Mouse (Mus musculus) cerebellum, adult 11-12 months (tissue): ENCODE data around the gene Pcnx2.

ENCODE experiments used
- DNase-seq: peaks from one replicate; pipeline ENCODE4 v3.0.0; 2022

Pcnx2 gene

DNA sequence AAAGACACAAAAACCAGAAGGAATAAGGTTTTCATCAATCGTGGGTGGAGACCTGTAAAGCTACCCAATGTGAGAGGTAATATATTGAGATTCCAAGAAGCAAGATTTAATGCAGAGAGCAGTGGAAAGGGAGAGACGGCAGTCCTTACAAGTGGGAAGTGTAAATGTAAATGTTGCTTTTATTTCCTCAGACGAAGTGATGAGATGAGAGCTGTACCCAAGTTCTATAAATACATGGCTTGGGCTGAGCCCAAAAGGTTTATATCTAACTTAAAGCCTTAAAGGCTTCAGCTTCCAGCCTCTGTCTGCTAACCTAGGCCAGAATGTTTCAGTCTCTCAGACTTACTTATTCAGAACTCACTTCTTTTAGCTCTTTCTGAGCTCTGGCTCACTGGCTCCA is 8.2 kb downstream of the Pcnx2 start:
- DNase-seq: no peak

GRCm38 (mm10) chr8:125887549-125887948 is 10.6 kb downstream of the Pcnx2 start:
- DNase-seq: no peak

- no peak for DNase-seq
These were observed 17.7 kb downstream of the Pcnx2 start for GRCm38 (mm10) chr8:125880447-125880846.

DNA sequence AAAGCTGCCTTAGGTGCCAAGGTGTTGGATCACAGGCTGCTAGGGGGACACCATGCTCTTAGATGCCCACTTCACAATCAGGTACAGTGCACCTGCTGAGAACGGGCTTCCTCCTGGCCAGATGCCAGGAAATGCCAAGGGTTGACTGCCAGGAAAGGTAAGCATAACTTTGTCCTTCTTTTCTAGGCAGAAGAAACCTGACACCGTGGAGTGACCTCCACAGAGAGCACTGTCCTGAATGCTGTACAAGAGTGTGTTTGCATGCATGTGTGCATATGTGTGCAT is 24.9 kb downstream of the Pcnx2 start:
- no peak for DNase-seq

GRCm38 (mm10) chr8:125872501-125873249 is 25.4 kb downstream of the Pcnx2 start:
- no peak for DNase-seq

GRCm38 (mm10) chr8:125870821-125871321 is 27.2 kb downstream of the Pcnx2 start:
- peak; percentile 34 for DNase-seq

DNA sequence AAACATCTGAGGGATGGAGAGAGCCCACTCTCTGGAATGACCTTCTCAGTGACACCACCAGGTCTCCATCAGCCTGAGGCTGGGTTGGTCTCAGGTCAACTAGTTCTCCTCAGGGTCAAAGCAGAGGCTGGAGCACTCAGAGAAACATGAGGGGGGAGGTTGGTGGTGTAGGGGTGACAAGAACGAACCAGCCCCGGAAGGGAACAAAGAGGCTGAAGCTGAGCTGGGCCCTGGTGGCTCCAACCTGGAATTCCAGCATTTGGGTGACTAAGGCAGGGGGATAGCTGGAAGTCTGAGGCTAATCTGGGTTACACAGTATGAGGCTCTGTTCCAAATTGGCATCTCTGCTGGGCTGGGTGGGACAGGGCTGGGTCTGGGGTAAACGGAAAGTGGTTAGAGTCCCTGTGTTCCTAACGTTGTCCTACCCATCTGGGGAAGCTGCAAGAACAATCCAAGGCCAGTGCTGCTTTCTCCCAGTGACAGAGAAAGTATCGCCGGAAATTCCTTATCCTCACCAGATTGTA is 27.9 kb downstream of the Pcnx2 start:
- no peak for DNase-seq

DNA sequence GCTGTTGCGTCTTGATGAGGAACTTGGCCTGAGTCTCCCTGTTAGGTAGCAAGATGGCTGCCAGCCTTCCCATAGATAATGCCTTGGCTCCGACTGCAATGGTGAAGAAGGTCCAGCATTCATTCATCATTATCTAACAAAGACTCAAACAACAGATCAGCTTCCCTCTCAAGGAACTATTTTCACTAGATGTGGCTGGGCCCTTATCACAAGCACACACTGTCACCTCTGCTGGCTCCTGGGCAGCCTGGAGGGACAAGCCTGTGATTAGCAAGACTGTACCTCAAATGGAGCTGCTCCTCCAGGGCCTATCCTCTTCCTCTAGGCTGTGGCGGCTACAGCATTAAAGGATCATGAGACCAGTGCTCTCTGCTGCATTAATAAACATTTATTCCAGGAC is 28.4 kb downstream of the Pcnx2 start:
- DNase-seq: no peak

- DNase-seq: no peak
These were observed 29.6 kb downstream of the Pcnx2 start for GRCm38 (mm10) chr8:125868552-125868951.

- no peak for DNase-seq
These were observed 32.0 kb downstream of the Pcnx2 start for GRCm38 (mm10) chr8:125866125-125866524.

- DNase-seq: no peak
These were observed 40.9 kb downstream of the Pcnx2 start for GRCm38 (mm10) chr8:125857251-125857650.

- DNase-seq: no peak
These were observed 42.0 kb downstream of the Pcnx2 start for GRCm38 (mm10) chr8:125856160-125856559.

DNA sequence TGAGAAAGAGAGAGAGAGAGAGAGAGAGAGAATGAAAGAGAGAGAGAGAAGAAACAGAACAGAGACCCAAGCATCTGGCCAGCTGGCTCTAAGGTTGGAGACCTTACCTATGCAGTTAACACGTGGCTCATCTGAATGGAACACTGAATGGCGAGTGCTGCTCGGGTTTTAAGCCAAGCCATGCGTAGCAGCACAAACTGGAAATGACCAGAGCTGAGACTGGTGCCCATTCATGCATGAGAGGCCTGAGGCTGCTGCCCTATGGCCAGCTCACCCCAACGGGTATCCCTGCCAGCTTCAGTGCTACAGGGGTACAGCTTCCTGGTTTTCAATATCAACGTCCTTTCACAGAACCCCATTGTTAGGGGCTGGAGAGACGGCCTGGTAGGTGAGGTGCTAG is 43.7 kb downstream of the Pcnx2 start:
- no peak for DNase-seq

GRCm38 (mm10) chr8:125853300-125853699 is 44.8 kb downstream of the Pcnx2 start:
- no peak for DNase-seq

GRCm38 (mm10) chr8:125849181-125849580 is 48.9 kb downstream of the Pcnx2 start:
- no peak for DNase-seq

- no peak for DNase-seq
These were observed 50.3 kb downstream of the Pcnx2 start for GRCm38 (mm10) chr8:125847842-125848241.

GRCm38 (mm10) chr8:125845281-125845680 is 52.8 kb downstream of the Pcnx2 start:
- no peak for DNase-seq

GRCm38 (mm10) chr8:125843122-125843836 is 54.8 kb downstream of the Pcnx2 start:
- no peak for DNase-seq

DNA sequence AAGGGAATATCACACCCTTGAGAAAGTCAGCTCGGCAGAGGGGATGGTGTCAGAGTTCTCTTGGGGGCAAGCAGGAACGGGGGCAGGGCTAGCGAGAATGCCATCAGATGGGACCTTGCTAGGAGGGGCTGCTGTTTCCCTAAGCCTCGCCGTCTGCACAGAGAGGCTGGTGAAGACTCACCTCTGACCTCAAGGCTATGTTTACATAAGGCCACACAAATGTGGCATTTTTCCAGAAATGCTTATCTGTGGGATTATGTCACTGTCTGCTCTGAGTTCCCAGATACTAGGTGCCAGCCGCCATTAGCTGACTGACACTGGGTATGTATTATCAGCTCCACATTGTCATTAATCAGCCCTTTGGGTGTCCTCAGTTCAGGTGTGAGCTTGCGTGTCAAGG is 56.0 kb downstream of the Pcnx2 start:
- DNase-seq: no peak

GRCm38 (mm10) chr8:125824688-125825087 is 73.4 kb downstream of the Pcnx2 start:
- DNase-seq: no peak

DNA sequence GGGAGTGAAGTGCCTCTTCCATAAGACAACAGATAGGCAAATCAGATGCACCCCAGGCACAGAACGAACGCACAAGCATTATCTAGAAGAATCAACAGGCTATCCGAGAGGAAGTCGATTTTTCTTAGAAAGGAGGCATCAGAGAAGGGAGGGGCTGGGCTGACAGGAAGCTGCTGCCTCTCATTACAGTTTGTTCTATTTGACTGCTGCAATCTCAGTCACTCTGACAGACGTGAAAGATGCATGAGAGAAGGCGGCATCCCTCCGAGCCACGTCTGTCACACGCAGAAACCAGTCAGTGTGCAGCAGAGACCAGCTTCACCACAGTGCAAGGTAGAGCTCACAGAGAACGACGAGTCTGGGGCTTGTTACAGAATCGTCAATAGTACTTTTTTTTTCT is 74.4 kb downstream of the Pcnx2 start:
- no peak for DNase-seq

DNA sequence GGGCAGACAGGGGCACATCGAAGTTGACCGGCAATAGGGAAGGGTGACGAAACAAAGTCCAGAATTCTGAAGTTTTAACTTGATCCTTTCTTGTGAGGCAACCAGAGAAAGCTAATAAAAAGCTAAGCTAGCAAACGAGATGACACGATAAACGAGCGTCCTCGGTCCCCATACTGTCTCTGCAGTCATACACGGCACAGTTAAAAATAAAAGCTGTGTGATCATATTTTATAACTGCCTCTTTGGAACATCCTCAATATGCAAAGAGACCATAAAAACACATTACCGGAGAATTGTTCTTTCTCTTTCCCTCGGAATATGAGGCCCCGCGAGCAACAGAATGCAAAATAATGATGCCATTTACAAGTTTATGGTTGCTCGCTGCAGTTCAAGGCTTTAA is 76.1 kb downstream of the Pcnx2 start:
- DNase-seq: no peak

DNA sequence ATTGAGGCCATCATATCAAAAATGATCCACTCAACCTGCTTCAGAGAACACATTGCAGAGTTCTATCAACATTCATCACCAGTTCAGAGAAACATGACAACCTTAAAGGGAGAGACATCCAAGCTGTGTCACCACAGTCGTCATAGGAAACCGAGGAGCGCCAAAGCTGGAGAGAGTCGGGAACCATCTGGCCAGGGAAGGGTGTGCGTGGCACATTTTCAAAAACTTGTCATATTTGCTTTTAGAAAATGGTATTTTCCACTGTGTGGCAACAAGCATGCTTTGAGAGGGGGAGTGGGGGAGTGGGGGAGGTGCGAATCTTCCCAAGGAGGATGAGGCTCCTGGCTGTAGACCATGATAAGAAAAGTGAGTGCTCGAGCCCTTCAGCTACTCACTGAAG is 78.3 kb downstream of the Pcnx2 start:
- no peak for DNase-seq

GRCm38 (mm10) chr8:125818796-125819195 is 79.3 kb downstream of the Pcnx2 start:
- DNase-seq: no peak
